Mouse (Mus musculus) small intestine, adult 2 months (tissue): Measurements from ENCODE around the gene P2rx3. TPM values are rescaled to one million over a fixed set of nuclear protein-coding genes. Genes with fewer than 3 reads are reported as not detected.

ENCODE experiments used
- H3K27ac ChIP-seq: fragments of 200-500 bp; 2 replicates; pipeline ENCODE4 v1.5.1; 2012; ENCODE audit warnings: low read depth, low read length, control low read depth, inconsistent platforms; ENCODE audit not compliant: insufficient read depth
- H3K27me3 ChIP-seq: fragments of 200-500 bp; 2 replicates; pipeline ENCODE4 v1.6.1; 2012; ENCODE audit warnings: mild to moderate bottlenecking, moderate library complexity, low read length, inconsistent platforms; ENCODE audit not compliant: control insufficient read depth, insufficient read depth
- H3K36me3 ChIP-seq: fragments of 200-500 bp; 2 replicates; pipeline ENCODE4 v1.6.1; 2012; ENCODE audit warnings: mild to moderate bottlenecking, low read length, control low read depth, inconsistent platforms; ENCODE audit not compliant: control insufficient read depth, insufficient read depth
- H3K4me1 ChIP-seq: fragments of 200-500 bp; 2 replicates; pipeline ENCODE4 v1.6.1; 2012; ENCODE audit warnings: low read length, inconsistent platforms, mixed read lengths; ENCODE audit not compliant: control insufficient read depth, insufficient read depth, insufficient read length
- H3K4me3 ChIP-seq: fragments of 200-500 bp; 2 replicates; pipeline ENCODE4 v1.5.1; 2012; ENCODE audit warnings: low read depth, mild to moderate bottlenecking, control low read depth, inconsistent platforms, low read length, moderate library complexity
- CTCF ChIP-seq: fragments of 200-500 bp; IDR thresholded peaks from 2 replicates; pipeline ENCODE4 v1.5.1; 2012; ENCODE audit warnings: low read depth, mild to moderate bottlenecking, control low read depth, inconsistent platforms, low read length, moderate library complexity, mixed read lengths; ENCODE audit not compliant: insufficient replicate concordance, insufficient read length; ENCODE audit errors: extremely low read depth
- POLR2A ChIP-seq: fragments of 200-500 bp; IDR thresholded peaks from 2 replicates; pipeline ENCODE4 v1.6.1; 2012; ENCODE audit warnings: low read depth, mild to moderate bottlenecking, control low read depth, inconsistent platforms, low read length, moderate library complexity
- WGBS: fragments of 180-500 bp; shearing (Covaris S2); methylation state at CpG from one replicate; pipeline ENCODE4 v1.1.7; 2018; 5-methylcytosine and 5-hydroxymethylcytosine counted together
- polyA plus RNA-seq: library from polyadenylated mRNA; depleted of rRNA; stranded (reverse); fragments of >200 nt; gene quantifications from 2 replicates; pipeline ENCODE4 v1.2.3, GENCODE M21; 2012

P2rx3 gene
- polyA plus RNA-seq, 1 experiment, result 0.16 TPM

GRCm38 (mm10) chr2:85043623-85044022 lies 6.4 kb upstream of the P2rx3 start:
- H3K27ac ChIP-seq, result no peak overlapping the region
- H3K4me1 ChIP-seq, result peaks cover 6% of the 10 kb centered on the region; the same call in 1 of the 2 replicates
- peaks cover 60% of the 10 kb centered on the region for H3K36me3 ChIP-seq
- 86% methylated on average over 7 of the region's 7 CpGs for WGBS
- H3K27me3 ChIP-seq, result no peaks in the 10 kb centered on the region
- no peak overlapping the region for H3K4me3 ChIP-seq
- TF ChIP-seq POLR2A (no peak), CTCF (no peak)

GRCm38 (mm10) chr2:85038336-85038735 lies 1.1 kb upstream of the P2rx3 start:
- Histone ChIP-seq H3K27ac (no peak overlapping the region), H3K36me3 (peaks cover 38% of the 10 kb centered on the region), H3K4me3 (no peak overlapping the region), H3K27me3 (no peaks in the 10 kb centered on the region), H3K4me1 (peaks cover 8% of the 10 kb centered on the region; the same call in 1 of the 2 replicates)
- no peak for TF ChIP-seq CTCF
- TF ChIP-seq POLR2A, result no peak
- 81% methylated on average over 13 of the region's 13 CpGs for WGBS

- Histone ChIP-seq H3K36me3 (peaks cover 21% of the 10 kb centered on the region), H3K4me3 (peak overlapping the region; percentile 89), H3K4me1 (peaks cover 8% of the 10 kb centered on the region; the same call in 1 of the 2 replicates), H3K27ac (no peak overlapping the region), H3K27me3 (no peaks in the 10 kb centered on the region)
- TF ChIP-seq CTCF (no peak), POLR2A (no peak)
- WGBS, result 7% methylated on average over 11 of the region's 11 CpGs
Observed at GRCm38 (mm10) chr2:85036507-85037046, 685 bp downstream of the P2rx3 start.

- Histone ChIP-seq H3K36me3 (no peaks in the 10 kb centered on the region), H3K27ac (no peak overlapping the region), H3K4me3 (no peak overlapping the region), H3K4me1 (peaks cover 11% of the 10 kb centered on the region; the same call in 1 of the 2 replicates), H3K27me3 (no peaks in the 10 kb centered on the region)
- TF ChIP-seq CTCF (no peak), POLR2A (no peak)
- WGBS, result 78% methylated on average over 7 of the region's 7 CpGs
Observed at GRCm38 (mm10) chr2:85034169-85034568, 3.1 kb downstream of the P2rx3 start.

GRCm38 (mm10) chr2:85033121-85033520 lies 4.1 kb downstream of the P2rx3 start:
- WGBS, result 84% methylated on average over 2 of the region's 2 CpGs

GRCm38 (mm10) chr2:85030989-85031388 lies 6.3 kb downstream of the P2rx3 start:
- no peak for TF ChIP-seq POLR2A
- TF ChIP-seq CTCF, result no peak
- H3K4me1 ChIP-seq, result peaks cover 5% of the 10 kb centered on the region; the same call in 1 of the 2 replicates
- no peaks in the 10 kb centered on the region for H3K27me3 ChIP-seq
- WGBS, result 60% methylated on average over 6 of the region's 6 CpGs
- no peaks in the 10 kb centered on the region for H3K36me3 ChIP-seq
- no peak overlapping the region for H3K27ac ChIP-seq
- no peak overlapping the region for H3K4me3 ChIP-seq

More at GRCm38 (mm10) chr2:85033121-85033520, 4.1 kb downstream of the P2rx3 start:
- Histone ChIP-seq H3K4me1 (peaks cover 14% of the 10 kb centered on the region; the same call in 1 of the 2 replicates), H3K27ac (no peak overlapping the region), H3K4me3 (no peak overlapping the region), H3K36me3 (no peaks in the 10 kb centered on the region), H3K27me3 (no peaks in the 10 kb centered on the region)
- TF ChIP-seq CTCF (no peak), POLR2A (no peak)

- no peak overlapping the region for H3K27ac ChIP-seq
- no peaks in the 10 kb centered on the region for H3K36me3 ChIP-seq
- H3K27me3 ChIP-seq, result no peaks in the 10 kb centered on the region
- 16% methylated on average over 6 of the region's 6 CpGs for WGBS
- no peak for TF ChIP-seq POLR2A
- no peak for TF ChIP-seq CTCF
- H3K4me3 ChIP-seq, result no peak overlapping the region
- H3K4me1 ChIP-seq, result peaks cover 5% of the 10 kb centered on the region; the same call in 1 of the 2 replicates
Observed at GRCm38 (mm10) chr2:85029897-85030296, 7.4 kb downstream of the P2rx3 start.
